Mouse (Mus musculus) ovary, postnatal 10 days (tissue): ENCODE data around the gene Gm42688.
A peak's percentile ranks its signal among the peaks of the same experiment; 100 is the strongest.

ENCODE experiments used
- DNase-seq: peaks from one replicate; pipeline ENCODE4 v3.0.0; 2022; ENCODE audit warnings: low spot score

The Gm42688 gene

GRCm38 (mm10) chr6:83101316-83101687, at the start of gene Gm42688, which contains the start of gene Ccdc142:
TSS of gene Gm42688 (plus strand) at chr6:83101617.
TSS of gene Ccdc142 (plus strand) at chr6:83101601.
- DNase-seq: peak; percentile 66

- DNase-seq: no peak
Measured at GRCm38 (mm10) chr6:83053136-83053960, 48.1 kb upstream of the Gm42688 start.

- DNase-seq: peak; percentile 83
Measured at GRCm38 (mm10) chr6:83054074-83054851, 47.2 kb upstream of the Gm42688 start, which contains the start of gene Aup1. TSS of gene Aup1 (plus strand) at chr6:83054521.

GRCm38 (mm10) chr6:83054871-83055431, 46.5 kb upstream of the Gm42688 start, which contains the start of gene Htra2:
TSS of gene Htra2 (minus strand) at chr6:83055273.
- no peak for DNase-seq

GRCm38 (mm10) chr6:83057790-83058189, 43.6 kb upstream of the Gm42688 start, which contains the start of gene Dqx1:
TSS of gene Dqx1 (plus strand) at chr6:83057844.
- DNase-seq: no peak

- no peak for DNase-seq
Measured at GRCm38 (mm10) chr6:83058725-83059124, 42.7 kb upstream of the Gm42688 start.

- DNase-seq: no peak
Measured at GRCm38 (mm10) chr6:83065995-83066394, 35.4 kb upstream of the Gm42688 start.

- no peak for DNase-seq
Measured at GRCm38 (mm10) chr6:83066441-83066840, 35.0 kb upstream of the Gm42688 start.

GRCm38 (mm10) chr6:83068221-83068620, 33.2 kb upstream of the Gm42688 start:
- DNase-seq: no peak

- no peak for DNase-seq
Measured at GRCm38 (mm10) chr6:83068706-83069487, 32.5 kb upstream of the Gm42688 start.

GRCm38 (mm10) chr6:83069488-83070246, 31.8 kb upstream of the Gm42688 start:
- DNase-seq: no peak

- no peak for DNase-seq
Measured at GRCm38 (mm10) chr6:83070247-83070310, 31.3 kb upstream of the Gm42688 start, which contains the start of gene Tlx2. TSS of gene Tlx2 (minus strand) at chr6:83070293.

- no peak for DNase-seq
Measured at GRCm38 (mm10) chr6:83070311-83071219, 30.9 kb upstream of the Gm42688 start.

- DNase-seq: no peak
Measured at GRCm38 (mm10) chr6:83071220-83071619, 30.2 kb upstream of the Gm42688 start.

- DNase-seq: no peak
Measured at GRCm38 (mm10) chr6:83074979-83075378, 26.4 kb upstream of the Gm42688 start.

GRCm38 (mm10) chr6:83077630-83078323, 23.6 kb upstream of the Gm42688 start, which contains the start of gene Pcgf1:
TSS of gene Pcgf1 (plus strand) at chr6:83077869.
- no peak for DNase-seq

GRCm38 (mm10) chr6:83078324-83078858, 23.0 kb upstream of the Gm42688 start:
- peak; percentile 96 for DNase-seq

GRCm38 (mm10) chr6:83080210-83080609, 21.2 kb upstream of the Gm42688 start:
- no peak for DNase-seq

GRCm38 (mm10) chr6:83083497-83083896, 17.9 kb upstream of the Gm42688 start:
- no peak for DNase-seq
